Mouse (Mus musculus) embryonic facial prominence, embryonic 11.5 days (tissue): ENCODE results near the gene Kri1. TPM values are rescaled to one million over a fixed set of nuclear protein-coding genes. Genes with fewer than 3 reads are reported as not detected.
A peak's percentile ranks its signal among the peaks of the same experiment; 100 is the strongest.

ENCODE experiments used
- ATAC-seq: fragments of 200-750 bp; cut with Nextera tagmentation; replicated peaks from 2 replicates; pipeline ENCODE4 v1.8.0; 2017; ENCODE audit warnings: low read depth; ENCODE audit not compliant: insufficient number of reproducible peaks, low FRiP score, low TSS enrichment
- DNase-seq: peaks from one replicate; pipeline ENCODE4 v3.0.0-alpha.2; 2015; ENCODE audit warnings: low spot score
- H3K27ac ChIP-seq: fragments of 300-500 bp; sonication (generic); replicated peaks from 2 replicates; pipeline ENCODE4 v1.5.1; 2014; ENCODE audit warnings: mild to moderate bottlenecking, low read depth, low read length, control low read depth
- H3K27me3 ChIP-seq: fragments of 300-500 bp; sonication (generic); 2 replicates; pipeline ENCODE4 v1.6.1; 2014; ENCODE audit warnings: mild to moderate bottlenecking, low read length, moderate library complexity, mixed read lengths; ENCODE audit not compliant: control insufficient read depth, insufficient read depth
- H3K36me3 ChIP-seq: fragments of 300-500 bp; sonication (generic); replicated peaks from 2 replicates; pipeline ENCODE4 v1.6.1; 2014; ENCODE audit warnings: low read depth, mild to moderate bottlenecking, low read length, moderate library complexity, mixed read lengths; ENCODE audit not compliant: control insufficient read depth, insufficient read depth
- H3K4me1 ChIP-seq: fragments of 300-500 bp; sonication (generic); 2 replicates; pipeline ENCODE4 v1.6.1; 2014; ENCODE audit warnings: low read length, mixed read lengths; ENCODE audit not compliant: control insufficient read depth, insufficient read depth
- H3K4me2 ChIP-seq: fragments of 300-500 bp; sonication (generic); 2 replicates; pipeline ENCODE4 v1.6.1; 2014; ENCODE audit warnings: low read depth, mild to moderate bottlenecking, control low read depth, low read length, moderate library complexity
- H3K4me3 ChIP-seq: fragments of 300-500 bp; sonication (generic); 2 replicates; pipeline ENCODE4 v1.5.1; 2014; ENCODE audit warnings: low read depth, low read length, control low read depth
- H3K9ac ChIP-seq: fragments of 300-500 bp; sonication (generic); replicated peaks from 2 replicates; pipeline ENCODE4 v1.6.1; 2014; ENCODE audit warnings: mild to moderate bottlenecking, control low read depth, low read length
- H3K9me3 ChIP-seq: fragments of 300-500 bp; sonication (generic); replicated peaks from 2 replicates; pipeline ENCODE4 v1.6.1; 2016; ENCODE audit warnings: mild to moderate bottlenecking, low read length, inconsistent platforms, mixed read lengths; ENCODE audit not compliant: control insufficient read depth
- WGBS: fragments of 180-500 bp; shearing (Covaris S2); extraction: QIAGEN DNeasy Blood & Tissue Kit; methylation state at CpG from one replicate; pipeline ENCODE4 v1.1.7; 2014; 5-methylcytosine and 5-hydroxymethylcytosine counted together
- polyA plus RNA-seq: library from polyadenylated mRNA; unstranded; fragments of >200 nt; fragmentation: Nextera tagmentation; extraction: Ambion mirVana; gene quantifications from 2 replicates; pipeline ENCODE4 v1.2.1, GENCODE M21; 2014

The Kri1 gene
- polyA plus RNA-seq, 1 experiment from 2014 or later = 13.3 TPM

DNA sequence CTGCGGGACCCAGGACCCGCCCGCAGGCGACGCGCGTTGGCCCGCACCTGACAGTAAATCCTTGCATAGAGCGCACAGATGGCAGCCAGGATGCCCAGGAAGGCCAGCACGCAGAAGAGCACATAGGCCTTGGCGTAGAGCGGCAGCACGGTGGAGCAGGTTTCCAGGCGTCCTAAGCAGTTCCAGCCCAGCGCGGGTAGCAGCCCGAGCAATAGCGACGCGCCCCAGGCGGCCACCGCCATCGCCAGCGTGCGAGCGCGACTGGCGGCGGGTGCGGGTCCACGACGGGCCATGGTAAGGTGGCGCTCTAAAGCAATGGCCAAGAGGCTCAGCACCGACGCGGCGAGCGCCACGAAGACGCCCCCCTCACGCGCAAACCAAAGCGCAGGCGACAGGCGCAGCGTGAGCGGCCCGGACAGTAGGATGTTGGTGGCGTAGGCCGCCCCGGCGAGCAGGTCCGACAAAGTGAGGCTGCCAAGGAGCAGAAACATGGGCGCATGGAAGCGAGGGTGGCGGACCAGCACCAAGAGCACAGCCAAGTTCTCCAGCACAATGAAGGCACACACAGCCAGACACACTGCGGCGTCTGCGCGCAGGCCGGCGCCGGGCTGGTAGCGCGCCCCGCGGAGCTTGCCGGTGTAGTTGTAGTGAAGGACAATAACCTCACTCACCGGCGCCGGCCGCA lies 43.2 kb downstream of the Kri1 start:
- peaks cover 9% of the 10 kb centered on the region; the same call in 1 of the 2 replicates for H3K4me1 ChIP-seq
- DNase-seq = peak; percentile 44
- H3K27me3 ChIP-seq = peaks cover 64% of the 10 kb centered on the region
- H3K27ac ChIP-seq = no peak overlapping the region
- peak overlapping the region; percentile 44 for H3K9ac ChIP-seq
- peak overlapping the region; percentile 41 for H3K4me3 ChIP-seq
- 1% methylated on average over 72 of the region's 72 CpGs for WGBS
- H3K4me2 ChIP-seq = peak overlapping the region; percentile 87
- no peaks in the 10 kb centered on the region; the same call in 1 of the 2 replicates for H3K9me3 ChIP-seq
- ATAC-seq = 0 out of 2 replicates have a peak, but pooled peaks have one; percentile 9
- H3K36me3 ChIP-seq = no peaks in the 10 kb centered on the region

DNA sequence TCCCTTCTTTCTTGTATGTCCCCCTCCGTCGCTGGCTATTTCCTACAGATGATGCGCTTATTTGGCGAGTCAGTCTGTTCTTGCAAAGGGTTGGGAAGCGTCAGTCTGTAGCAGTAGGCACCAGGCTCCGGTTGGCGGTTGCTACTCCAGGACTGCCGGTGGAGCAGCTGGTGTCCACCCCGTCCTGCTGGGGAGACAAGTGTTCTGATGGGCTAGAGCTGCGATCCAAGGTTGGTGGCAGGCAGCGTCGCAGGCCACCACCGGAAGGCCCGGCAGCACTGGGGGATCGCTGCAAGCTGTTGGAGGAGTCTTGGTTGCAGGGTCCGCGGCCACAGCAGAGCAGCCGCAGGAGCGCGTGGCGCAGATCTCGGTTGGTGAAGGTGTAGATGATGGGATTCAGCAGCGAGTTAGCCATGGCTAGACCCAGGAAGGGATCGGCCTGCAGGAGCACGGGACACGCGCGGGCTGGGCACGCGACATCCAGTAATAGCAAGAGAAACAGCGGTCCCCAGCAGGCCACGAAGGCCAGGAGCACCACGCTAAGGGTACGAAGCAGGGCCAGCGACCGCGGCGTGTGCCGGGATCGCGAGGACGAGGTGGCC lies 43.8 kb downstream of the Kri1 start:
- H3K9ac ChIP-seq = peak overlapping the region; percentile 44; the same call in 1 of the 2 replicates
- WGBS = 3% methylated on average over 42 of the region's 42 CpGs
- ATAC-seq (no peak), DNase-seq (no peak)
- H3K27ac ChIP-seq = no peak overlapping the region
- no peaks in the 10 kb centered on the region for H3K36me3 ChIP-seq
- H3K27me3 ChIP-seq = peaks cover 59% of the 10 kb centered on the region
- H3K4me2 ChIP-seq = peak overlapping the region; percentile 87
- H3K9me3 ChIP-seq = no peaks in the 10 kb centered on the region; the same call in 1 of the 2 replicates
- H3K4me1 ChIP-seq = peaks cover 9% of the 10 kb centered on the region; the same call in 1 of the 2 replicates
- peak overlapping the region; percentile 41 for H3K4me3 ChIP-seq

GRCm38 (mm10) chr9:21241343-21241742 lies 46.4 kb downstream of the Kri1 start:
- Histone ChIP-seq H3K27ac (no peak overlapping the region), H3K9me3 (no peaks in the 10 kb centered on the region; the same call in 1 of the 2 replicates), H3K4me2 (no peak overlapping the region), H3K4me3 (no peak overlapping the region), H3K27me3 (peaks cover 39% of the 10 kb centered on the region), H3K36me3 (0 out of 2 replicates have a peak, but pooled peaks cover 2% of the 10 kb centered on the region), H3K4me1 (peaks cover 13% of the 10 kb centered on the region), H3K9ac (no peak overlapping the region)
- WGBS = 2% methylated on average over 11 of the region's 11 CpGs
- peak; percentile 96 for DNase-seq
- no peak for ATAC-seq

- 36% methylated on average over 4 of the region's 4 CpGs for WGBS
- 0 out of 2 replicates have a peak, but pooled peaks cover 2% of the 10 kb centered on the region for H3K36me3 ChIP-seq
- peak overlapping the region; percentile 70 for H3K4me2 ChIP-seq
- peak overlapping the region; percentile 94 for H3K4me3 ChIP-seq
- DNase-seq = no peak
- H3K4me1 ChIP-seq = peaks cover 10% of the 10 kb centered on the region
- no peak for ATAC-seq
- peaks cover 20% of the 10 kb centered on the region for H3K27me3 ChIP-seq
- H3K9ac ChIP-seq = peak overlapping the region; percentile 98
- H3K27ac ChIP-seq = no peak overlapping the region
- H3K9me3 ChIP-seq = no peaks in the 10 kb centered on the region; the same call in 1 of the 2 replicates
Measured at GRCm38 (mm10) chr9:21239465-21239848, 48.3 kb downstream of the Kri1 start.

DNA sequence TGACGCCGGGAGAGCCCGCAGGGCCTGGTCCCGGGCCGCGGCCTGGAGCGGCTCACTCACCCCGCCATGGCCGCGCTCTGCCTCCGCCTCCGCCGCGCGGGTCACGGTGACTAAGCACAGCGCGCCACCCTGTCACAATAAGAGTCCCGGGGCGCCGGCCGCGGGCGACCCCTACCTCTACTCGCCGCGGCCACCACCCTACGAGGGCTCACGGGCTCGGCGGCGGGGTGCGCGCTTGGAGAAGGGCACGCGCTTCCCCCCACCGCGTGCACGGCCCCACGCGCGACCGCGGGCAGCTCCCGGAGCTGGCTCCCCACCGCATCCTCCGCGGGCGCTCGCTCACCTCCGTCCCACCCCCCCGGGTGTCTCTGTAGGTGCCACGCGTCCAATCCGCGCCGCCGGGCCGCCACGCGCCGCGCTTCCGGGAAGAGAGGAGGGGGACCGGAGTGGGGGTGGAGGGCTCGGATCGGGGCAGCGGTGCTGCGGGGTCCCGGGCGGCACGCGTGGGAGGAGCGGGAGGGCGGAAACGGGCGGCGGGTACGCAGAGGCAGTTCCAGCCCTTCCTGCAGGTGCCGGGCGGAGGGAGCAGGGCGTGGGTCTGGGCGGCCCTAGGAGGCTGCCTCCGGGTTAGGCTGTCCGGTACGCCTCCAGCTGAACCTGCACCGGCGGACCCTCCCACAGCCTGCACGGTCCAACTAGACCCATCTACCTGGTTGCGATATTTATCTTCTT lies 48.9 kb downstream of the Kri1 start, which contains the start of gene Keap1:
Gene Keap1 (minus strand): TSS at position 629 of the 732 bp plus-strand sequence.
- Histone ChIP-seq H3K9me3 (no peaks in the 10 kb centered on the region; the same call in 1 of the 2 replicates), H3K27me3 (peaks cover 15% of the 10 kb centered on the region), H3K4me1 (peaks cover 7% of the 10 kb centered on the region; the same call in 1 of the 2 replicates), H3K4me3 (peak within 1 kb of the TSS; percentile 94), H3K27ac (peak within 1 kb of the TSS; percentile 81), H3K4me2 (peak within 1 kb of the TSS; percentile 70), H3K9ac (peak within 1 kb of the TSS; percentile 98), H3K36me3 (peaks cover 2% of the 10 kb centered on the region; the same call in 1 of the 2 replicates)
- WGBS = under 1% methylated on average over 63 of the region's 90 CpGs
- peak; percentile 89 for DNase-seq
- ATAC-seq = peak; percentile 81

DNA sequence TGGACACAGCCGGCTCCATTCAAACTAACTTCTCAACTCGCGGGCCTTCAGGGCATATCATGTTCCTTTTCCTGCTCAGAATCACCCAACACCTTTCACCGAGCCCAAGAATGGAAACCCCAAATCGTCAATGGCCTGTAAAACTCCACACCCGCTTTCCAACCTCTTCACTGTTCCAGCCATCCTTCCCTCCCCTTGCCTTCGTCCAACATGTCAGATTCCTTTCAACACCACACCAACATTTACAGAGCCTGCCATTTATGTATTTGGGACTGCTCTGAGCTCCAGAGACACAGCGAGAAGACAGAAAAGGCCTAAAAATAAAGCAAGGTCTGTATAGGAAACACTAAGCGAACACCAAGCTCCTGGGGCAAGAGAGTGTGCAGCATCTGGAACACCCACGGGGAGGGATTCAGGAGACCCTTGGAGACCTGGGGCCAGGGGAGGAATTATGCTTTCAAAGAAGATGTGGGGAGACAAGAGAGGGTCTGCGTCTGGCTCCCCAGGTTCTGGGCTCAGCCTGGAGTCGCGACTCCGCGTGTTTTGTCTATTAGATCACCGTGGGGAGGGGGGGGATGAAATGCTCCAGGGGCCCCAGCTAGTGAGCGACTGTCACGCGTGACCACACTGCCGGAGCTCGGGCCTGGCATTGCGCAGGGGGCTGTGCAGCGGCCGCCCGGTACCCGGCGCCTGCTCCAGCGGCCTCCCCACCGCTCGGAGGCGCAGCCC lies 49.6 kb downstream of the Kri1 start:
- H3K4me3 ChIP-seq = peak overlapping the region; percentile 94
- peaks cover 2% of the 10 kb centered on the region; the same call in 1 of the 2 replicates for H3K36me3 ChIP-seq
- WGBS = 1% methylated on average over 31 of the region's 31 CpGs
- H3K9me3 ChIP-seq = no peaks in the 10 kb centered on the region; the same call in 1 of the 2 replicates
- peaks cover 7% of the 10 kb centered on the region; the same call in 1 of the 2 replicates for H3K4me1 ChIP-seq
- peak; percentile 44 for DNase-seq
- ATAC-seq = peak; percentile 0; the same call in 1 of the 2 replicates
- peak overlapping the region; percentile 70 for H3K4me2 ChIP-seq
- peak overlapping the region; percentile 81 for H3K27ac ChIP-seq
- peaks cover 8% of the 10 kb centered on the region for H3K27me3 ChIP-seq
- H3K9ac ChIP-seq = peak overlapping the region; percentile 98

GRCm38 (mm10) chr9:21237368-21238003 lies 50.3 kb downstream of the Kri1 start:
- H3K9me3 ChIP-seq = no peaks in the 10 kb centered on the region
- 15% methylated on average over 19 of the region's 19 CpGs for WGBS
- peaks cover 2% of the 10 kb centered on the region; the same call in 1 of the 2 replicates for H3K36me3 ChIP-seq
- H3K27ac ChIP-seq = peak overlapping the region; percentile 81; the same call in 1 of the 2 replicates
- H3K4me2 ChIP-seq = peak overlapping the region; percentile 70
- peak overlapping the region; percentile 94 for H3K4me3 ChIP-seq
- peak overlapping the region; percentile 98 for H3K9ac ChIP-seq
- 0 out of 2 replicates have a peak, but pooled peaks cover 3% of the 10 kb centered on the region for H3K27me3 ChIP-seq
- ATAC-seq = 0 out of 2 replicates have a peak, but pooled peaks have one; percentile 11
- peaks cover 7% of the 10 kb centered on the region; the same call in 1 of the 2 replicates for H3K4me1 ChIP-seq
- DNase-seq = peak; percentile 59
